Mouse (Mus musculus) CH12.LX (cell line): Measurements from ENCODE around the gene Pcdh17. TPM values are rescaled to one million over a fixed set of nuclear protein-coding genes. Genes with fewer than 3 reads are reported as not detected.

Source experiments
- DNase-seq: peaks from one replicate; pipeline ENCODE4 v3.0.0-alpha.2; 2013; ENCODE audit errors: extremely low read depth
- H3K27ac ChIP-seq: 2 replicates; pipeline ENCODE4 v1.5.1; 2012; ENCODE audit warnings: low read depth, mild to moderate bottlenecking, control low read depth, moderate library complexity; ENCODE audit not compliant: insufficient read depth
- H3K27me3 ChIP-seq: replicated peaks from 2 replicates; pipeline ENCODE3; 2012; ENCODE audit warnings: inconsistent platforms
- H3K36me3 ChIP-seq, 2 experiments: replicated peaks in 1 of 2; 2 replicates each; pipeline versions ENCODE3 to v1.6.1; 2012; ENCODE audit warnings: inconsistent platforms in 1 of 2, low read length in 1 of 2, mild to moderate bottlenecking in 1 of 2, mixed read lengths in 1 of 2, moderate library complexity in 1 of 2; ENCODE audit not compliant: control insufficient read depth in 1 of 2, insufficient read depth in 1 of 2
- H3K4me1 ChIP-seq, 2 experiments: 2 replicates each; pipeline ENCODE4 v1.6.1; 2012; ENCODE audit warnings: inconsistent platforms in 1 of 2, moderate library complexity in 1 of 2; ENCODE audit not compliant: insufficient read depth in 2 of 2, control insufficient read depth in 1 of 2
- H3K4me2 ChIP-seq: 2 replicates; pipeline ENCODE4 v1.6.1; 2012; ENCODE audit warnings: low read depth, mild to moderate bottlenecking, control low read depth; ENCODE audit not compliant: poor library complexity, insufficient read depth, severe bottlenecking
- H3K4me3 ChIP-seq, 3 experiments: fragments of 150-350 bp in 1 of 3; sonication (generic) in 1 of 3; replicated peaks in 1 of 3; 2 replicates each; pipeline versions ENCODE3 to v1.5.1; 2011 to 2012; ENCODE audit warnings: low read depth in 2 of 3, low read length in 2 of 3, mild to moderate bottlenecking in 2 of 3, moderate library complexity in 2 of 3, control low read depth in 1 of 3, improper control_type of control experiment in 1 of 3, inconsistent platforms in 1 of 3, mixed read lengths in 1 of 3; ENCODE audit not compliant: poor library complexity in 1 of 3
- H3K79me2 ChIP-seq: replicated peaks from 2 replicates; pipeline ENCODE4 v1.6.1; 2012; ENCODE audit warnings: mild to moderate bottlenecking, moderate library complexity; ENCODE audit not compliant: control insufficient read depth, poor library complexity, insufficient read depth, severe bottlenecking; ENCODE audit errors: extremely low read depth
- H3K9ac ChIP-seq: 2 replicates; pipeline ENCODE4 v1.6.1; 2012; ENCODE audit warnings: low read depth, mild to moderate bottlenecking, control low read depth, moderate library complexity; ENCODE audit not compliant: insufficient read depth
- H3K9me3 ChIP-seq: replicated peaks from 2 replicates; pipeline ENCODE3; 2012; ENCODE audit warnings: low read length, inconsistent platforms, mixed read lengths
- BHLHE40 ChIP-seq: IDR thresholded peaks from 2 replicates; pipeline ENCODE4 v1.6.1; 2011; ENCODE audit warnings: mild to moderate bottlenecking, low read depth, low read length, improper control_type of control experiment
- CHD2 ChIP-seq: IDR thresholded peaks from 2 replicates; pipeline ENCODE4 v1.6.1; 2011; ENCODE audit warnings: low read length, improper control_type of control experiment
- CTCF ChIP-seq, 2 experiments: IDR thresholded peaks in 1 of 2; conservative IDR thresholded peaks in 1 of 2; 2 replicates each; pipeline ENCODE4 v1.5.1; 2011 to 2012; ENCODE audit warnings: low read depth in 2 of 2, low read length in 2 of 2, improper control_type of control experiment in 1 of 2, inconsistent platforms in 1 of 2, mild to moderate bottlenecking in 1 of 2, moderate library complexity in 1 of 2
- GABPA ChIP-seq: IDR thresholded peaks from 2 replicates; pipeline ENCODE4 v1.6.1; 2012; ENCODE audit warnings: low read depth, low read length, improper control_type of control experiment, inconsistent platforms; ENCODE audit not compliant: insufficient replicate concordance
- JUND ChIP-seq: conservative IDR thresholded peaks from 2 replicates; pipeline ENCODE4 v1.6.1; 2011; ENCODE audit warnings: low read depth, low read length, improper control_type of control experiment
- MXI1 ChIP-seq: IDR thresholded peaks from 2 replicates; pipeline ENCODE4 v1.6.1; 2011; ENCODE audit warnings: mild to moderate bottlenecking, low read depth, low read length, improper control_type of control experiment
- NELFE ChIP-seq: IDR thresholded peaks from 2 replicates; pipeline ENCODE4 v1.6.1; 2011; ENCODE audit warnings: low read depth, low read length, improper control_type of control experiment
- NRF1 ChIP-seq: IDR thresholded peaks from 2 replicates; pipeline ENCODE4 v1.6.1; 2014; ENCODE audit warnings: low read depth, mild to moderate bottlenecking, inconsistent platforms, low read length, improper control_type of control experiment, moderate library complexity
- POLR2A ChIP-seq: IDR thresholded peaks from 2 replicates; pipeline ENCODE4 v1.6.1; 2011; ENCODE audit warnings: low read depth, mild to moderate bottlenecking, improper control_type of control experiment, low read length
- RAD21 ChIP-seq: IDR thresholded peaks from 2 replicates; pipeline ENCODE4 v1.6.1; 2011; ENCODE audit warnings: low read depth, mild to moderate bottlenecking, low read length, improper control_type of control experiment, moderate library complexity
- RCOR1 ChIP-seq: conservative IDR thresholded peaks from 2 replicates; pipeline ENCODE4 v1.6.1; 2012; ENCODE audit warnings: low read depth, mild to moderate bottlenecking, inconsistent platforms, low read length, improper control_type of control experiment
- TBP ChIP-seq: conservative IDR thresholded peaks from 2 replicates; pipeline ENCODE4 v1.6.1; 2011; ENCODE audit warnings: low read depth, low read length, improper control_type of control experiment
- ZC3H11A ChIP-seq: IDR thresholded peaks from 2 replicates; pipeline ENCODE4 v1.6.1; 2012; ENCODE audit warnings: low read depth, mild to moderate bottlenecking, inconsistent platforms, low read length, improper control_type of control experiment
- ZNF384 ChIP-seq: IDR thresholded peaks from 2 replicates; pipeline ENCODE4 v1.6.1; 2012; ENCODE audit warnings: low read depth, low read length, improper control_type of control experiment, inconsistent platforms
- dilution Hi-C: fragments of 300-500 bp; cut with MboI; formaldehyde crosslinking; loops from 2 replicates; pipeline ENCODE4 v1.14.3; 2020; ENCODE audit warnings: low sequenced_read_pairs; ENCODE audit not compliant: extremely low pct_unique_long_range_greater_than_20kb, extremely low pct_ligation_motif_present
- in situ Hi-C: fragments of 300-500 bp; cut with MboI; formaldehyde crosslinking; loops from 3 replicates; pipeline ENCODE4 v1.14.3; 2019; ENCODE audit warnings: low sequenced_read_pairs, low pct_ligation_motif_present, low pct_unique_long_range_greater_than_20kb, mixed read lengths
- polyA plus RNA-seq: library from polyadenylated mRNA; unstranded; fragments of >175 nt; gene quantifications from 2 replicates; pipeline ENCODE4 v1.2.1, GENCODE M21; 2012; ENCODE audit warnings: low read depth; ENCODE audit not compliant: insufficient read length
- total RNA-seq, 2 experiments: library from RNA; depleted of rRNA; stranded (reverse); fragments of 300-350 nt in 1 of 2; fragments of >200 nt in 1 of 2; gene quantifications; 2 replicates each; pipeline ENCODE4 v1.2.3; 2012 to 2014

Pcdh17 gene
- total and polyA plus RNA-seq, 3 experiments = 0.19 to 0.85 (median 0.41) TPM

- no peak for DNase-seq
- no peaks in the 10 kb centered on the region for H3K27me3 ChIP-seq
- H3K9me3 ChIP-seq = peaks cover 34% of the 10 kb centered on the region
- peak overlapping the region; percentile 6; the same call in 1 of the 2 replicates for H3K4me2 ChIP-seq
- peak overlapping the region; percentile 94 for H3K27ac ChIP-seq
- H3K4me1 ChIP-seq = no peaks in the 10 kb centered on the region
- peak overlapping the region; percentile 49 to 67 (median 61) for H3K4me3 ChIP-seq
- TF ChIP-seq ZC3H11A (no peak), NRF1 (peak; percentile 75), BHLHE40 (peak; percentile 8; the same call in 1 of the 2 replicates), MXI1 (peak; percentile 25; the same call in 1 of the 2 replicates)
- H3K9ac ChIP-seq = peak overlapping the region; percentile 70
- H3K79me2 ChIP-seq = no peaks in the 10 kb centered on the region
- dilution Hi-C loops = no loop called here
- no peaks in the 10 kb centered on the region for H3K36me3 ChIP-seq
- in situ Hi-C loops = loop anchor here (25.0 kb wide), 1 partner anchor 180 kb away; no protein-coding TSS in a partner anchor
Measured at GRCm38 (mm10) chr14:84442528-84443287, 655 bp upstream of the Pcdh17 start.

GRCm38 (mm10) chr14:84443761-84444160, 398 bp downstream of the Pcdh17 start:
- H3K27ac ChIP-seq = no peak overlapping the region
- H3K4me3 ChIP-seq = peak overlapping the region in 2 of 3 experiments; percentile 49 to 53
- H3K79me2 ChIP-seq = no peaks in the 10 kb centered on the region
- no peak for DNase-seq
- in situ Hi-C loops (loop anchor here (25.0 kb wide), 1 partner anchor 181 kb away; no protein-coding TSS in a partner anchor), dilution Hi-C loops (no loop called here)
- no peaks in the 10 kb centered on the region for H3K4me1 ChIP-seq
- peaks cover 43% of the 10 kb centered on the region for H3K9me3 ChIP-seq
- H3K9ac ChIP-seq = peak overlapping the region; percentile 54
- TF ChIP-seq CHD2 (no peak), ZNF384 (peak; percentile 34; the same call in 1 of the 2 replicates)
- no peak overlapping the region; the same call in 1 of the 2 replicates for H3K4me2 ChIP-seq
- H3K27me3 ChIP-seq = no peaks in the 10 kb centered on the region
- no peaks in the 10 kb centered on the region for H3K36me3 ChIP-seq

GRCm38 (mm10) chr14:84444276-84444662, 906 bp downstream of the Pcdh17 start:
- Histone ChIP-seq H3K4me2 (no peak overlapping the region), H3K36me3 (no peaks in the 10 kb centered on the region), H3K4me3 (peak overlapping the region in 1 of 3 experiments; percentile 49), H3K27me3 (no peaks in the 10 kb centered on the region), H3K79me2 (no peaks in the 10 kb centered on the region), H3K4me1 (no peaks in the 10 kb centered on the region), H3K9me3 (peaks cover 43% of the 10 kb centered on the region), H3K9ac (no peak overlapping the region), H3K27ac (no peak overlapping the region)
- TF ChIP-seq NRF1 = no peak
- no peak for TF ChIP-seq RAD21
- TF ChIP-seq GABPA = no peak
- TF ChIP-seq RCOR1 = no peak
- TF ChIP-seq NELFE = no peak
- TF ChIP-seq JUND = no peak
- TF ChIP-seq CTCF (conservative IDR thresholded peaks at IDR 0.05 in 1 of 2, IDR thresholded peaks at IDR 0.05 in 1 of 2; ENCODE audit: low read depth in 2 of 2, low read length in 2 of 2) = no peak
- TF ChIP-seq POLR2A = no peak
- TF ChIP-seq TBP = no peak
- TF ChIP-seq CHD2 = no peak
- in situ Hi-C loops = loop anchor here (25.0 kb wide), 1 partner anchor 182 kb away; no protein-coding TSS in a partner anchor
- dilution Hi-C loops = no loop called here
- DNase-seq = peak; percentile 40
